Comparison of ENCODE assay signal across 9 mouse cellular contexts in the genomic region with DNA sequence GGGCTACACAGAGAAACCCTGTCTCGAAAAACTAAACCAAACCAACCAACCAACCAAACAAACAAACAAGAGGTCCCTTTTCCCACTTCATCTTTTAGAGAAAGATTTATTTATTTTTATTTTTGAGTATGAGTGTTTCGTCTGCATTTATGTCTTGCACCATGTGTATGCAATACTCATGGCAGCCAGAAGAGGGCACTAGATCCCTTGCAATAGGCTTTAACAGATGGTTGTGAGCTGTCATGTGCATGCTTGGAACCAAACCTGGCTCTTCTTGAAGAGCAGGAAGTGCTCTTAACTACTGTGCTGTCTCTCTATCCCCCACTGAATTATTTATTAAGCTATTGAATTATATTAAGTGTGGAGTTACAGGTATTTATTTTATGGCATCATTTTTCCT. TPM values are rescaled to one million over a fixed set of nuclear protein-coding genes. Genes with fewer than 3 reads are reported as not detected.
DNase-seq lines count a peak whose midpoint lies in the region; TF ChIP-seq lines count a peak whose summit lies in the region.
"Had no signal": no experiment of that assay in that cellular context is flagged by ENCODE, and none has a peak within 500 bp of the region (broad histone marks: within the 10 kb centered on the region; RNA-seq: fewer than 3 reads in every experiment).

No protein-coding gene starts in this region.

- H3K9me3 ChIP-seq in ES-E14 (ENCODE audit: control insufficient read depth, insufficient read depth, low read depth, low read length), result no peaks in the 10 kb centered on the region

- no peaks in the 10 kb centered on the region for H3K36me3 ChIP-seq in ES-E14 (ENCODE audit: control insufficient read depth, insufficient read depth, low read length, poor library complexity, severe bottlenecking)

- no peak overlapping the region for H3K9ac ChIP-seq in ES-E14 (ENCODE audit: insufficient read depth, low read depth, low read length, poor library complexity, severe bottlenecking)

- intact Hi-C loops in left cerebral cortex, adult 2 months (cut with DNase I), result no loop called here
- intact Hi-C loops in left cerebral cortex, postnatal 36 days (cut with DNase I), result no loop called here
- intact Hi-C loops in left cerebral cortex, postnatal 25 days (cut with DNase I), result no loop called here

- no peak overlapping the region for H3K4me3 ChIP-seq in left cerebral cortex, adult 2 months
- H3K4me3 ChIP-seq in ES-E14 (ENCODE audit: insufficient read depth in 1 of 2, low read depth in 1 of 2, low read length in 2 of 2, poor library complexity in 1 of 2, severe bottlenecking in 1 of 2), result no peak overlapping the region
- H3K4me3 ChIP-seq: megakaryocyte, embryonic 14.5 days had no signal

- H3K4me1 ChIP-seq in ES-E14 (ENCODE audit: control insufficient read depth in 2 of 2, insufficient read depth in 2 of 2, low read length in 2 of 2, poor library complexity in 1 of 2), result no peaks in the 10 kb centered on the region

- in situ Hi-C loops in ES-E14 (cut with MboI; ENCODE audit: low sequenced_read_pairs in 2 of 2, unreplicated experiment in 2 of 2), result loop anchor here (5.0 to 10.0 kb wide), 5 partner anchors 165 to 425 kb away; no protein-coding TSS in a partner anchor

- DNase-seq in left cerebral cortex, adult 2 months (ENCODE audit: extremely low spot score in 1 of 2, low spot score in 2 of 2), result no peak
- no peak for DNase-seq in left cerebral cortex, postnatal 36 days (ENCODE audit: low spot score in 2 of 2)
- peak; percentile 69 for DNase-seq in ES-E14 (ENCODE audit: low read depth, low spot score)
- DNase-seq in c-Kit-positive CD71-positive TER-119-negative erythroid progenitor cells, embryonic 14.5 days (ENCODE audit: low read depth), result peak; percentile 28
- peak; percentile 20 for DNase-seq in retina, postnatal 1 day
- no peak for DNase-seq in left cerebral cortex, postnatal 25 days (ENCODE audit: low spot score in 2 of 2)
- DNase-seq in right cerebral cortex, adult 2 months (ENCODE audit: low spot score in 2 of 2), result no peak
- DNase-seq: right cerebral cortex, postnatal 25 days had no signal

- TF ChIP-seq CTCF in left cerebral cortex, adult 2 months (IDR thresholded peaks at IDR 0.05), result peak; percentile 30

- H3K27ac ChIP-seq in left cerebral cortex, adult 2 months, result no peak overlapping the region
- no peak overlapping the region for H3K27ac ChIP-seq in ES-E14 (ENCODE audit: insufficient read depth, low read depth, low read length, poor library complexity, severe bottlenecking)

TF ChIP-seq in ES-E14, 5 proteins besides CTCF, POLR2A, EP300 and RAD21:
- TF ChIP-seq ZC3H11A (IDR thresholded peaks at IDR 0.05; ENCODE audit: borderline replicate concordance, low read depth, low read length) (peak; percentile 99), CHD2 (IDR thresholded peaks at IDR 0.05; ENCODE audit: low read depth, low read length) (no peak), MAFK (IDR thresholded peaks at IDR 0.05; ENCODE audit: insufficient read depth, low read depth, low read length) (no peak)

RNA-seq across cellular contexts. Expression of a gene that starts 14.3 kb away (rescaled TPM):
- not detected for total RNA-seq in left cerebral cortex, adult 2 months (2021)
- not detected for total RNA-seq in left cerebral cortex, postnatal 36 days (2021)
- total RNA-seq in ES-E14 (2012; rRNA removed), result 0.04 TPM in 1 of 2 replicates, not detected in the other
- total RNA-seq in left cerebral cortex, postnatal 25 days (2021), result not detected

RNA-seq across cellular contexts. Expression of a gene that starts 25.4 kb away (rescaled TPM):
- total RNA-seq in left cerebral cortex, adult 2 months (2021), result 10 to 100 TPM; 64.5 to 67.1 TPM
- total RNA-seq in left cerebral cortex, postnatal 36 days (2021), result 10 to 100 TPM; 61.0 to 63.4 TPM
- 51.3 and 86.7 TPM in 2 replicates for total RNA-seq in ES-E14 (2012; rRNA removed)
- total RNA-seq in left cerebral cortex, postnatal 25 days (2021), result 10 to 100 TPM; 61.0 to 64.1 TPM

Comparison
In these comparisons a context has a peak if more than half of its experiments do, and no peak if none do; other contexts are left out.
1. DNase-seq: peak in ES-E14 (single experiment), c-Kit-positive CD71-positive TER-119-negative erythroid progenitor cells, embryonic 14.5 days (single experiment) and retina, postnatal 1 day (single experiment); none in left cerebral cortex, adult 2 months (0 of 2), left cerebral cortex, postnatal 36 days (0 of 2), left cerebral cortex, postnatal 25 days (0 of 2) and right cerebral cortex, adult 2 months (0 of 2).